Mouse (Mus musculus) activated CD4-positive, CD25-positive, alpha-beta regulatory T cell (primary cell): ENCODE data around the gene Sh3d21. TPM values are rescaled to one million over a fixed set of nuclear protein-coding genes. Genes with fewer than 3 reads are reported as not detected.

Experiments used
- polyA plus RNA-seq, 2 experiments: library from polyadenylated mRNA; unstranded; fragments of 100-300 nt; shearing (Covaris generic); gene quantifications; one replicate each; pipeline ENCODE4 v1.2.1; 2017

Gene Sh3d21
- 1 to 10 TPM; 1.5 to 2.6 TPM for polyA plus RNA-seq

DNA sequence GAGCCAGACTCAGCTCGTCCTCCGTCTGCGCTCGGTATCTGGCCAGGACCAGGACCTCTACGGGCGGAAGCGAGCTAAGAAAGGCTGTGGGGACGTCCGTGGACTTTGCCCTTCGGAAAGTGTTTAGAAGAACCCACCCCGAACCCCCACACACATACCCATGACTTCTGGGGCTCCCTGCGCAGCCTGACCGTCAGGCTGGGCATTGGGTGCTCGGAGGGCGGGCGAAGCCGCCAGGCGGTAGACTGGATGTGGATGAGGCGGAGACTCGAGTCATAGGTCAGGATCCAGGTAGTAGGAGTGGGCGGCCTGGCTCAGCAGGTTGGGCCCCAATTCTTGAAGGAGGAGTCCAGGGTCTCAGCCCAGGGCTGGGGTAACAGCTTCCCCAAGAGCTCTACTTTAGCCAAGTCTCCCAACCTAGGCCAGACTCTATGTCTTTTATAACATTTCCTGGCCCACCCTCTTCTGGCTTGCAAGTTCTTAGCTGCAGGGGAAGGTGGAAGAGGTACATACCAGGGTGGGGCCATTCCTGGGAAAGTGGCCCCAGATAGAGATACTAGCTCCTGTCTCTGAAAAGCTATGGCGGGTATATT, at the start of gene Sh3d21:
Sh3d21 (minus strand) TSS at position 425 of the 593 bp plus-strand sequence.

GRCm38 (mm10) chr4:126202303-126203181, 39.3 kb upstream of the Sh3d21 start, which contains the start of gene Thrap3:
TSS of gene Thrap3 (minus strand) at chr4:126202760.

GRCm38 (mm10) chr4:126147533-126148160, 15.6 kb downstream of the Sh3d21 start, which contains the start of gene Eva1b:
TSS of gene Eva1b (plus strand) at chr4:126147744.

GRCm38 (mm10) chr4:126103590-126104068, 59.7 kb downstream of the Sh3d21 start, which contains the start of gene Stk40:
TSS of gene Stk40 (plus strand) at chr4:126103957.

Other genes with a start within 250 kb of the Sh3d21 start
- under 1 TPM; 0.18 to 0.71 TPM for gene Csf3r, start 138.9 kb downstream of the Sh3d21 start, polyA plus RNA-seq
- 100 to 1,000 TPM in 1 of 2 experiments, 10 to 100 TPM in 1; 95.5 to 109 TPM for gene Mrps15, start 116.6 kb downstream of the Sh3d21 start, polyA plus RNA-seq
- 1 to 10 TPM; 1.2 to 1.6 TPM for gene Oscp1, start 104.9 kb downstream of the Sh3d21 start, polyA plus RNA-seq
- 10 to 100 TPM; 45.3 to 73.6 TPM for gene Lsm10, start 66.9 kb downstream of the Sh3d21 start, polyA plus RNA-seq
- 10 to 100 TPM; 29.8 to 58.9 TPM for gene Stk40, start 59.5 kb downstream of the Sh3d21 start, polyA plus RNA-seq
- 10 to 100 TPM; 83.8 to 92.8 TPM for gene Eva1b, start 15.7 kb downstream of the Sh3d21 start, polyA plus RNA-seq
- 100 to 1,000 TPM; 213 to 225 TPM for gene Thrap3, start 39.3 kb upstream of the Sh3d21 start, polyA plus RNA-seq
- 10 to 100 TPM; 28.6 to 70.2 TPM for gene Map7d1, start 92.9 kb upstream of the Sh3d21 start, polyA plus RNA-seq
- 100 to 1,000 TPM; 102 to 105 TPM for gene Trappc3, start 98.8 kb upstream of the Sh3d21 start, polyA plus RNA-seq
- gene Col8a2, start 123.3 kb upstream of the Sh3d21 start, polyA plus RNA-seq: under 1 TPM; 0.23 to 0.58 TPM
- 10 to 100 TPM; 50.5 to 59.0 TPM for gene Adprhl2, start 158.2 kb upstream of the Sh3d21 start, polyA plus RNA-seq
- gene Tekt2, start 162.2 kb upstream of the Sh3d21 start, polyA plus RNA-seq: under 1 TPM; 0.19 to 0.85 TPM